In the genomic region with DNA sequence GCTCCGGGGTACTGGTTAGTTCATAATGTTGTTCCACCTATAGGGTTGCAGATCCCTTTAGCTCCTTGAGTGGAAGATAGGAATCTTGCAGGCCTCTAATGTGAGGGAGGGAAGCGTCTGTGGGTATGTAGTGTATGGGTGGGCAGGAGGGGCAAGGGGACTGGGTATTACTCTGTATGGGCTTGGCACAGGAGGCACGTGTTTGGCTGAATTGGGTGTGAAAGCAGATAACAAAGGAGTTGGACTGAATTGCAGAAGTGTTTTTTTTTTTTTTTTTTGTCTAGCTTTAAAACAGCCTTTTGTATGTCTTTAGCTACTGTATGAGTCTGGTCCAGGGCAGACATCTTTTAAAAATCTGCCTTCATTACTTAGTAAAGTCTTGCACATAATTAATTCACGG, we compare ENCODE assay signal across 21 mouse cellular contexts. TPM values are rescaled to one million over a fixed set of nuclear protein-coding genes. Genes with fewer than 3 reads are reported as not detected.
DNase-seq lines count a peak whose midpoint lies in the region; ATAC-seq lines count a peak whose summit lies in the region.
"Had no signal": no experiment of that assay in that cellular context is flagged by ENCODE, and none has a peak within 500 bp of the region (broad histone marks: within the 10 kb centered on the region; RNA-seq: fewer than 3 reads in every experiment).

No protein-coding gene starts in this region.

- no peaks in the 10 kb centered on the region for H3K27me3 ChIP-seq in forebrain, embryonic 14.5 days (replicated peaks; ENCODE audit: control insufficient read depth, insufficient read depth, low read length)
- H3K27me3 ChIP-seq in forebrain, embryonic 11.5 days (ENCODE audit: control insufficient read depth, insufficient read depth, low read length) = no peaks in the 10 kb centered on the region
- H3K27me3 ChIP-seq in liver, embryonic 12.5 days (replicated peaks) = no peaks in the 10 kb centered on the region
- H3K27me3 ChIP-seq: embryonic facial prominence, embryonic 12.5 days; heart, embryonic 13.5 days had no signal

- WGBS in forebrain, embryonic 14.5 days = 72% methylated on average over 4 of the region's 4 CpGs
- 85% methylated on average over 4 of the region's 4 CpGs for WGBS in forebrain, embryonic 11.5 days
- WGBS in liver, embryonic 12.5 days (ENCODE audit: insufficient replicate concordance) = 54% methylated on average over 4 of the region's 4 CpGs

- peaks cover 7% of the 10 kb centered on the region for H3K4me1 ChIP-seq in forebrain, embryonic 14.5 days (ENCODE audit: control insufficient read depth, insufficient read depth, low read length)
- H3K4me1 ChIP-seq in forebrain, embryonic 11.5 days (replicated peaks; ENCODE audit: control insufficient read depth, insufficient read depth, low read length) = no peaks in the 10 kb centered on the region
- H3K4me1 ChIP-seq in liver, embryonic 12.5 days = peaks cover 22% of the 10 kb centered on the region

- no peak overlapping the region for H3K4me3 ChIP-seq in forebrain, embryonic 14.5 days (ENCODE audit: low read depth, low read length)
- H3K4me3 ChIP-seq in forebrain, embryonic 11.5 days (ENCODE audit: low read depth, low read length) = no peak overlapping the region
- no peak overlapping the region for H3K4me3 ChIP-seq in liver, embryonic 12.5 days
- H3K4me3 ChIP-seq: embryonic facial prominence, embryonic 12.5 days; heart, embryonic 13.5 days had no signal

- H3K9ac ChIP-seq in forebrain, embryonic 14.5 days (ENCODE audit: low read length) = no peak overlapping the region
- no peak overlapping the region for H3K9ac ChIP-seq in forebrain, embryonic 11.5 days (ENCODE audit: low read length)
- no peak overlapping the region for H3K9ac ChIP-seq in liver, embryonic 12.5 days
- H3K9ac ChIP-seq: embryonic facial prominence, embryonic 12.5 days; forebrain, postnatal 0 days; heart, embryonic 13.5 days had no signal

- no peak overlapping the region for H3K4me2 ChIP-seq in forebrain, embryonic 14.5 days (ENCODE audit: low read length)
- H3K4me2 ChIP-seq in forebrain, embryonic 11.5 days (ENCODE audit: low read depth, low read length, severe bottlenecking) = no peak overlapping the region
- no peak overlapping the region for H3K4me2 ChIP-seq in liver, embryonic 12.5 days
- H3K4me2 ChIP-seq: embryonic facial prominence, embryonic 12.5 days; heart, embryonic 13.5 days had no signal

- DNase-seq in forebrain, embryonic 14.5 days (ENCODE audit: low spot score) = peak; percentile 13
- no peak for DNase-seq in forebrain, embryonic 11.5 days (ENCODE audit: low spot score)
- no peak for DNase-seq in liver
- no peak for DNase-seq in cerebellum, adult 18-20 months
- DNase-seq: adrenal gland, adult 2 months; adrenal gland, postnatal 25 days; B cell, adult 2 months; cerebellum, adult 8-10 months; cerebellum, postnatal 14 days; forebrain, postnatal 0 days; gastrocnemius, postnatal 14 days; heart, postnatal 36 days; kidney, adult 11 months had no signal

- no peaks in the 10 kb centered on the region for H3K9me3 ChIP-seq in forebrain, embryonic 14.5 days (replicated peaks; ENCODE audit: control insufficient read depth, low read length)
- no peaks in the 10 kb centered on the region for H3K9me3 ChIP-seq in forebrain, embryonic 11.5 days (ENCODE audit: control insufficient read depth, low read length)
- H3K9me3 ChIP-seq in liver, embryonic 12.5 days (replicated peaks) = no peaks in the 10 kb centered on the region
- H3K9me3 ChIP-seq: embryonic facial prominence, embryonic 12.5 days; heart, embryonic 13.5 days had no signal

- no peak for ATAC-seq in forebrain, embryonic 14.5 days
- ATAC-seq in forebrain, embryonic 11.5 days (replicated peaks; ENCODE audit: low FRiP score) = no peak
- ATAC-seq in liver, embryonic 12.5 days = peak; percentile 21; the same call in 1 of the 2 replicates
- ATAC-seq in megakaryocyte progenitor cell, adult 5-6 weeks (replicated peaks; ENCODE audit: poor library complexity) = peak; percentile 71; the same call in 1 of the 2 replicates
- no peak for ATAC-seq in erythroid progenitor cell, adult 5-6 weeks (replicated peaks; ENCODE audit: low FRiP score, poor library complexity, severe bottlenecking)
- ATAC-seq: CD4-positive, CD25-positive, alpha-beta regulatory T cell, adult 4 months; forebrain, postnatal 0 days; hindbrain, postnatal 0 days had no signal

- no peak overlapping the region for H3K27ac ChIP-seq in forebrain, embryonic 14.5 days (ENCODE audit: low read depth, low read length)
- no peak overlapping the region for H3K27ac ChIP-seq in forebrain, embryonic 11.5 days (ENCODE audit: low read depth, low read length)
- H3K27ac ChIP-seq in liver, embryonic 12.5 days = no peak overlapping the region
- H3K27ac ChIP-seq: embryonic facial prominence, embryonic 12.5 days; heart, embryonic 13.5 days; hindbrain, postnatal 0 days had no signal

- no peaks in the 10 kb centered on the region for H3K36me3 ChIP-seq in forebrain, embryonic 14.5 days (ENCODE audit: control insufficient read depth, insufficient read depth, low read length)
- no peaks in the 10 kb centered on the region for H3K36me3 ChIP-seq in forebrain, embryonic 11.5 days (ENCODE audit: control insufficient read depth, insufficient read depth, low read length)
- no peaks in the 10 kb centered on the region for H3K36me3 ChIP-seq in liver, embryonic 12.5 days
- H3K36me3 ChIP-seq: embryonic facial prominence, embryonic 12.5 days; heart, embryonic 13.5 days had no signal

RNA-seq across cellular contexts. Expression of a gene that starts 5.9 kb away (rescaled TPM):
- polyA plus RNA-seq in forebrain, embryonic 14.5 days (2014; fragmentation: Nextera tagmentation; extraction: Ambion mirVana) = 32.2 and 35.3 TPM in 2 replicates
- 40.5 and 40.6 TPM in 2 replicates for polyA plus RNA-seq in forebrain, embryonic 11.5 days (2014; fragmentation: Nextera tagmentation; extraction: Ambion mirVana)
- polyA plus RNA-seq in liver, embryonic 12.5 days (2016; fragmentation: Nextera tagmentation; extraction: Ambion mirVana) = 13.2 and 15.0 TPM in 2 replicates
- total RNA-seq in megakaryocyte progenitor cell, adult 5-6 weeks (2015) = 13.7 and 15.6 TPM in 2 replicates
- total RNA-seq in megakaryocyte progenitor cell, adult 5-6 weeks (2017) = 14.4 and 20.7 TPM in 2 replicates
- 4.0 and 6.7 TPM in 2 replicates for total RNA-seq in erythroid progenitor cell, adult 5-6 weeks (2015; ENCODE audit: low replicate concordance)
- total RNA-seq in erythroid progenitor cell, adult 5-6 weeks (2017; ENCODE audit: low replicate concordance) = 2.4 and 6.1 TPM in 2 replicates

RNA-seq across cellular contexts. Expression of a gene that starts 39.2 kb away (rescaled TPM):
- polyA plus RNA-seq in forebrain, embryonic 14.5 days (2014; fragmentation: Nextera tagmentation; extraction: Ambion mirVana) = 2.3 and 3.1 TPM in 2 replicates
- polyA plus RNA-seq in forebrain, embryonic 11.5 days (2014; fragmentation: Nextera tagmentation; extraction: Ambion mirVana) = 0.79 and 0.98 TPM in 2 replicates
- polyA plus RNA-seq in liver, embryonic 12.5 days (2016; fragmentation: Nextera tagmentation; extraction: Ambion mirVana) = not detected in 2 replicates
- not detected in 2 replicates for total RNA-seq in megakaryocyte progenitor cell, adult 5-6 weeks (2015)
- total RNA-seq in megakaryocyte progenitor cell, adult 5-6 weeks (2017) = 0.41 TPM in 1 of 2 replicates, not detected in the other
- total RNA-seq in erythroid progenitor cell, adult 5-6 weeks (2015; ENCODE audit: low replicate concordance) = not detected in 2 replicates
- total RNA-seq in erythroid progenitor cell, adult 5-6 weeks (2017; ENCODE audit: low replicate concordance) = not detected in 2 replicates
- total RNA-seq: adrenal gland, postnatal 25 days had no signal
- polyA plus RNA-seq: CD4-positive, CD25-positive, alpha-beta regulatory T cell, adult 4 months; gonadal fat pad, adult 2 months had no signal

Comparison
In these comparisons a context has a peak if more than half of its experiments do, and no peak if none do; other contexts are left out.
1. ATAC-seq: peak in liver, embryonic 12.5 days (single experiment) and megakaryocyte progenitor cell, adult 5-6 weeks (single experiment); none in forebrain, embryonic 14.5 days (single experiment), forebrain, embryonic 11.5 days (single experiment) and erythroid progenitor cell, adult 5-6 weeks (single experiment).